Mouse (Mus musculus): ENCODE results near the gene Snx17. TPM values are rescaled to one million over a fixed set of nuclear protein-coding genes. Genes with fewer than 3 reads are reported as not detected.
"Not testable (repeated sequence)": the region's sequence is repeated elsewhere in the genome, so short reads cannot be mapped to it uniquely, and the experiment has no call there.

Snx17 gene
- polyA plus RNA-seq, 1 experiment from 2014 or later: 107 TPM

DNA sequence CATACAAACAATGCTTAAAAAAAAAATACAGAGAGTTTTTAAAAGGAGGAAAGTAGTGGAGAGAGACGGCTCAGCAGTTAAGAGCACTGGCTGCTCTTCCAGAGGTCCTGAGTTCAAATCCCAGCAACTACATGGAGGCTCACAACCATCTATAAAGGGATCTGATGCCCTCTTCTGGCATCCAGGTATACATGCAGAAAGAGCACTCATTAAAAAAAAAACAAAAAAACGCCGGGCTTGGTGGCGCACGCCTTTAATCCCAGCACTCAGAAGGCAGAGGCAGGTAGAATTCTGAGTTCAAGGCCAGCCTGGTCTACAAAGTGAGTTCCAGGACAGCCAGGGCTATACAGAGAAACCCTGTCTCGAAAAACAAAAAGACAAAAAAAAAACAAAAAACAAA, 23.5 kb downstream of the Snx17 start:
- not testable (repeated sequence) for H3K9me3 ChIP-seq (replicated peaks); H3K9ac ChIP-seq; ATAC-seq (replicated peaks; ENCODE audit: insufficient number of reproducible peaks, insufficient read depth, low FRiP score, low read depth); H3K27me3 ChIP-seq; H3K27ac ChIP-seq; H3K4me2 ChIP-seq; H3K36me3 ChIP-seq; H3K4me3 ChIP-seq
- WGBS: 89% methylated on average over 6 of the region's 6 CpGs
- peaks cover 17% of the 10 kb centered on the region for H3K4me1 ChIP-seq (replicated peaks)

DNA sequence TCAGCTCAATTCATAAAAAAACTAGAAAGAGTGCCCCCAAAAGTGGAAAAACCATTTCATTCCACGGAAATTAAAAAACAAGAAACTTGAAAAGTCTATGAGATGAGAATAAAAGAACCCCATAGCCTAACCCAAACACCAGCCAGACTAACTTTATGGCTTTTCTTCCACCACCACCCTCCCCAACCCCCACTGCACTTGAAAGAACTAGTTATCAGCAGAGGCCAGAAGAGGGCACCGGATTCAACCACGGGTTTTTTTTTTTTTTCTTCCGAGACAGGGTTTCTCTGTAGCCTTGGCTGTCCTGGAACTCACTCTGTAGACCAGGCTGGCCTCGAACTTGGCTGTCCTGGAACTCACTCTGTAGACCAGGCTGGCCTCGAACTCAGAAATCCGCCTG, 25.3 kb downstream of the Snx17 start:
- no peak for ATAC-seq (replicated peaks; ENCODE audit: insufficient number of reproducible peaks, insufficient read depth, low FRiP score, low read depth)
- Histone ChIP-seq H3K4me2 (no peak overlapping the region), H3K9ac (no peak overlapping the region), H3K27me3 (no peaks in the 10 kb centered on the region), H3K9me3 (replicated peaks) (no peaks in the 10 kb centered on the region), H3K4me1 (replicated peaks) (peaks cover 17% of the 10 kb centered on the region), H3K4me3 (no peak overlapping the region), H3K36me3 (no peaks in the 10 kb centered on the region), H3K27ac (no peak overlapping the region)
- WGBS: 43% methylated on average over 7 of the region's 7 CpGs

DNA sequence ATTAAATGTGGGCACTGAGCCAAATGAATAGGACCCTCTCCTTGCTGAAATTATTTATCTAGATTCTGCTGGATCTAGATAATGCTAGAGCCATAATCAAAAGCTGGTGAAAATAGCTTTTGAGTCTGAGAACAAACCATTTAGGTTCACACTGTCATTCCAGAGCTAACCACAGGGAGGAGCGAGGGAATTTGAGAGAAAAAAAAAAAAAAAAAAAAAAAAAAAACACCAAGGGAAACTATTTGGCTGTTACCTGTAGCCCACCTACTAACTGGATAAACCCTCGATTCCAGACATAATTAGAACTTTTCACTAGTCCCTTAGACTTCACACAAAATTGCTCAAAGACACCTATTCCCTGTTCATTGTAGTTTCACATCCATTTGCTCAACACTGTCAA, 26.0 kb downstream of the Snx17 start:
- ATAC-seq (replicated peaks; ENCODE audit: insufficient number of reproducible peaks, insufficient read depth, low FRiP score, low read depth): no peak
- no peaks in the 10 kb centered on the region for H3K9me3 ChIP-seq (replicated peaks)
- H3K4me2 ChIP-seq: peak overlapping the region; percentile 80
- 3% methylated on average over 2 of the region's 2 CpGs for WGBS
- no peaks in the 10 kb centered on the region for H3K27me3 ChIP-seq
- no peak overlapping the region; the same call in 1 of the 2 replicates for H3K9ac ChIP-seq
- H3K36me3 ChIP-seq: no peaks in the 10 kb centered on the region
- H3K4me3 ChIP-seq: peak overlapping the region; percentile 97
- H3K4me1 ChIP-seq (replicated peaks): peaks cover 17% of the 10 kb centered on the region
- no peak overlapping the region for H3K27ac ChIP-seq

DNA sequence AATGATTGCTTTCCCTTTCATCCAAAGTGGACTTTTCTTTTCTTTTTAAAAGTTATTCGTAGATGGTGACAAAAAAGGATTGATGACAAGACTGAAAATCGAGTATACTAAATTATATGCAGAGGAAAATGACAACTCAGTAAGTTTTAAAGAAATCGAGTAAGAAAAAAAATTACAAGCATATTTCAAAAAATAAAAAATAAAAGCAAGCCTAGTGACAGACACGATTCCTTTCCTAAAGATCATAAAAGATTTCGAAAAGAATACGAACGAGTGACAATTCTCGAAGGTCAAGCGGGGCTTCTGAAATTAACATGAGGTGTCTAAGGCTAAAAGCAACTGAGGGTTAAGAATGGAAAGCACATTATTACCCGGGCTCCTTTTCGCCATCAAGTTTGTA, 26.4 kb downstream of the Snx17 start:
- WGBS: 1% methylated on average over 11 of the region's 11 CpGs
- no peaks in the 10 kb centered on the region for H3K9me3 ChIP-seq (replicated peaks)
- no peak for ATAC-seq (replicated peaks; ENCODE audit: insufficient number of reproducible peaks, insufficient read depth, low FRiP score, low read depth)

DNA sequence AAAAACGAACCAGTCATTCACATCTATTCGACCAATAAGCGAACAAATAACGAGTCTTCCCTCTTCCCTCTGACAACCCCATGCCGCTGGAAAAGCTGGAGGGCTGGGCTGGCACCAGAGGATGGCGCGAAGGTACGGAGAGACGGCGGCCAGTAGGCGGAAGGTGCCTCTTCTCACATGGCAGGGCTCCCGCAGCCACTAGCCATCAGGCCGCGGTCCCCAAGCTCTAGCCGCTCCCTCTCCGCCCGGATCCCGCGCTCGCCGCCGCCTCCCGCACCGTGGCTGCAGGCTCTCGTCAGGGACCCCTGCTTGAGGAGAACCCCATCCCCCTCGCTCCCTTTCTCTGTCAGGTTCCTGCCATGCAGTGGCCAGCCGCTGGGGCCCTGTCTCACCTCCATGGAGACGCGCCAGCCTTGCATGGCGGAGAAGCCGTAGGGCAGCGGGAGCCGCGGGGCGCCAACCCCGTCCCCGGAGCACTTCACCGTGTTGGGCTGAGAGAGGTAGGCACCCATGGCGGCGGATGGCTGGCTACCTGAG, 27.0 kb downstream of the Snx17 start:
- ATAC-seq (replicated peaks; ENCODE audit: insufficient number of reproducible peaks, insufficient read depth, low FRiP score, low read depth): peak; percentile 58
- under 1% methylated on average over 40 of the region's 40 CpGs for WGBS
- no peaks in the 10 kb centered on the region for H3K9me3 ChIP-seq (replicated peaks)
- H3K36me3 ChIP-seq: no peaks in the 10 kb centered on the region
- peak overlapping the region; percentile 80 for H3K4me2 ChIP-seq
- H3K27ac ChIP-seq: peak overlapping the region; percentile 93
- peak overlapping the region; percentile 96 for H3K9ac ChIP-seq
- H3K4me3 ChIP-seq: peak overlapping the region; percentile 97
- peaks cover 17% of the 10 kb centered on the region for H3K4me1 ChIP-seq (replicated peaks)
- no peaks in the 10 kb centered on the region for H3K27me3 ChIP-seq

More for the DNA sequence above, 26.4 kb downstream of the Snx17 start:
- Histone ChIP-seq H3K9ac (peak overlapping the region; percentile 96), H3K36me3 (no peaks in the 10 kb centered on the region), H3K27me3 (no peaks in the 10 kb centered on the region), H3K4me3 (peak overlapping the region; percentile 97), H3K27ac (peak overlapping the region; percentile 93), H3K4me1 (replicated peaks) (peaks cover 17% of the 10 kb centered on the region), H3K4me2 (peak overlapping the region; percentile 80)

DNA sequence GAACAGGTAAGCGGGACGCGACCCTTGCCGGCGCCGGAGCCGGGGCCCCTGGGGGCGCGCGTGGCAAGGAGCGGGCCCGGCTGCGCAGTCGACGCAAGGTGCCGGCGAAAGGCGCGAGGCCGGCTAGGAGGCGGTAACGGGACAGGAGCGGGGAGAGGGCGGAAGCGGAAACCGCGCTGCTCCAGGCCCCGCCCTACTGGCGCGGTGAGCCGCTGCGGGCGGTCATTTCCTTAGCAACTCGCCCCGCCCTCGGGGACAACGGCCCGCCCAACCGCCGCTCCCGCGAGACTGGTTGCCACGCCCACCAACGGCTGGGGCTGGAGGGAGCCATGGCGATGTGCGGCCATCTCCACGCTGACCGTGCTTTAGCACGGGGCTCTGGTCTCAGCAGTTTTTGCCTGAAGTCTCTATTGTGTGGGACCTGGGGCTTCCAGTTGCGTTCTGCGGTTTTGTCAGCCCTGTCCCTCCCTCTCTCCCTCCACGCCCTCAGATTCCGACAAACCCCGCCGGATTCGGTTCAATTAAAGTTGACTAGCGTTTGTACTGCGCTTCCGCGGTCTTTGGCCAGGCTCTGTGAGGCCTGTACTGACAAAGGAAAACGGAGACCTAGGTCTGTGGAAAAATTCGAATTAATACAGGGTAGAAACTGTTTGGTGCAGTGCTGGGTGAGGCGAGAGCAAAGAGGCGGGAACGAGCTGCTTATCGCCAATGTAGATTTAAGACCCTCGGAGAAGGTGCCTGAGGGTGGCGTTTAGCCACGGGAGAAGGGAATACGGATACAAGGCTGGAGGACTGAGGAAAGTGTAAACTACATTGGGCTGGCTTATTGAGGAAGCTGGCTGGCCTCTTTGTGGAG, 27.6 kb downstream of the Snx17 start, which contains the start of gene Ppm1g:
Gene Ppm1g, minus strand, starts transcription at position 240 of the 856 bp plus-strand sequence.
- peak within 1 kb of the TSS; percentile 93 for H3K27ac ChIP-seq
- H3K9me3 ChIP-seq (replicated peaks): no peaks in the 10 kb centered on the region
- H3K27me3 ChIP-seq: no peaks in the 10 kb centered on the region
- no peaks in the 10 kb centered on the region for H3K36me3 ChIP-seq
- under 1% methylated on average over 70 of the region's 70 CpGs for WGBS
- ATAC-seq (replicated peaks; ENCODE audit: insufficient number of reproducible peaks, insufficient read depth, low FRiP score, low read depth): peak; percentile 97
- peak within 1 kb of the TSS; percentile 97 for H3K4me3 ChIP-seq
- peaks cover 17% of the 10 kb centered on the region for H3K4me1 ChIP-seq (replicated peaks)
- H3K4me2 ChIP-seq: peak within 1 kb of the TSS; percentile 80
- peak within 1 kb of the TSS; percentile 96 for H3K9ac ChIP-seq

DNA sequence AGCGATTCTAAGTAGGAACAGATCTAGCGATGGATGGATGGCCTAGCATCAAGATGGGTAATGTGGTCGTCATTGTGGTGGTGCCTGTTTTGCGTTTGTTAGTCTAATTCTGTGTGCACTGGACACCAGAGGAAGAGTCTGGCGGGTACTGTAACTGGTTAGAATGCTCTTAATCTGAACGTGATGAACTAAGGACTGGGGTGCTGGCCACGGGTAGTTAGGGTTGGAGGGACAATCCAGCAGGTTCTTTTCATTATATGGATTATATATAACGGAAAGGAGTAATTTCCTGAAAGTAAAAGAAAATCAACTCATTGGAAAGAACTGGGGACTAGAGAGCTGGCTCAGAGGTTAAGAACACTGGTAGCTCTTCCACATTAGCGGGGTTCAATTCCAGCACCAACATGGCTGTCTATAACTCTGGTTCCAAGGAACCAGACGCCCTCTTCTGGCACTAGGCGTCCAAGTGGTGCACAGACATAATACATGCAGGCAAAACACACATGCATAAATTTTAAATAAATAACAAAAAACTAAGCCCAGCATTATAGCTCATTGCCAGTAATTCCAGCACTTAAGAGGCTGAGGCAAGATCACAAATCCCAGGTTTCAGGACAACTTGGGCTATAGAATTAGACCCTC, 28.4 kb downstream of the Snx17 start:
- Histone ChIP-seq H3K4me1 (replicated peaks) (peaks cover 17% of the 10 kb centered on the region), H3K4me3 (peak overlapping the region; percentile 97), H3K9me3 (replicated peaks) (no peaks in the 10 kb centered on the region), H3K27ac (peak overlapping the region; percentile 85), H3K27me3 (no peaks in the 10 kb centered on the region), H3K9ac (peak overlapping the region; percentile 96), H3K4me2 (peak overlapping the region; percentile 80), H3K36me3 (no peaks in the 10 kb centered on the region)
- no peak for ATAC-seq (replicated peaks; ENCODE audit: insufficient number of reproducible peaks, insufficient read depth, low FRiP score, low read depth)
- 18% methylated on average over 11 of the region's 11 CpGs for WGBS

DNA sequence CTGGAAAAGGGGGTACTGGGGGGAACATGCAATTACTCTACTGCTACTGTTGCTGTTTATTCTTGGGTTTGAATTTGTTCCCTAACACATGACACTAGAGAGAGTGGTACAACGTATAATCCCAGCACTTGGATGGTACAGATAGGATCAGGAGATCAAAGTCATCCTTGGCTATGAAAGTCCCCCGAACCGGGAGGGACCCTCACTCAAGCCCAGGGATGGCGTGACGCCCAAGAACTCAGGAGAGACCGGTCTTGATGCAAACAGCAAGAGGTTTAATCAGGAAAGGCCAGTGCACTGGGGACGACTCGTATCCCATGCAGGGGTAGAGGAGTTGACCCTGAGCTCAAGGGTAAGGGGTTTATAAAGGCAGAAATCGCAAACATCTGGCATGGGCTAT, 29.7 kb downstream of the Snx17 start:
- no peaks in the 10 kb centered on the region for H3K9me3 ChIP-seq (replicated peaks)
- no peak overlapping the region for H3K9ac ChIP-seq
- no peaks in the 10 kb centered on the region for H3K27me3 ChIP-seq
- 88% methylated on average over 9 of the region's 9 CpGs for WGBS
- no peak for ATAC-seq (replicated peaks; ENCODE audit: insufficient number of reproducible peaks, insufficient read depth, low FRiP score, low read depth)
- no peak overlapping the region for H3K27ac ChIP-seq
- H3K4me1 ChIP-seq (replicated peaks): peaks cover 17% of the 10 kb centered on the region
- no peak overlapping the region for H3K4me2 ChIP-seq
- no peak overlapping the region for H3K4me3 ChIP-seq
- H3K36me3 ChIP-seq: no peaks in the 10 kb centered on the region

DNA sequence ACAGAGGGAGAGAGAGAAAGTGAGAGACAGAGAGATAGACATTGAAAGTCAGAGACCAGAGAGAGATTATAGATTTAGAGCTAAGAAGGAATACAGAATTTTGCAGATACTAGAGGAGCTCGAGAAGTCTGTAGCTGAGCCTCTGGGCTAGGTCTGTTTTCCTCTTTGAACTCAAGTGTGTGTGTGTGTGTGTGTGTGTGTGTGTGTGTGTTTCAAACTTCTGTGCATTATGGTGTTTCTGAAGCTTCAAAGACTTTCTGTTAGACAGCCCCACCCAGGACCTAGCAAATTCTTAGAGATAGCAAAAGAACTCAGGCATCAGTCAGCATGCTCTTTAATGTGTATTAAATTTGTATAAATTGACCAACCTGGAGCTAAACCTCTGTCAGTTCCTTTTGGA, 33.6 kb downstream of the Snx17 start:
- ATAC-seq (replicated peaks; ENCODE audit: insufficient number of reproducible peaks, insufficient read depth, low FRiP score, low read depth): no peak
- WGBS: 68% methylated on average over 1 of the region's 1 CpGs
- Histone ChIP-seq H3K9ac (no peak overlapping the region), H3K4me1 (replicated peaks) (no peaks in the 10 kb centered on the region), H3K36me3 (no peaks in the 10 kb centered on the region), H3K27me3 (no peaks in the 10 kb centered on the region), H3K4me2 (no peak overlapping the region), H3K4me3 (no peak overlapping the region), H3K27ac (no peak overlapping the region), H3K9me3 (replicated peaks) (no peaks in the 10 kb centered on the region)

DNA sequence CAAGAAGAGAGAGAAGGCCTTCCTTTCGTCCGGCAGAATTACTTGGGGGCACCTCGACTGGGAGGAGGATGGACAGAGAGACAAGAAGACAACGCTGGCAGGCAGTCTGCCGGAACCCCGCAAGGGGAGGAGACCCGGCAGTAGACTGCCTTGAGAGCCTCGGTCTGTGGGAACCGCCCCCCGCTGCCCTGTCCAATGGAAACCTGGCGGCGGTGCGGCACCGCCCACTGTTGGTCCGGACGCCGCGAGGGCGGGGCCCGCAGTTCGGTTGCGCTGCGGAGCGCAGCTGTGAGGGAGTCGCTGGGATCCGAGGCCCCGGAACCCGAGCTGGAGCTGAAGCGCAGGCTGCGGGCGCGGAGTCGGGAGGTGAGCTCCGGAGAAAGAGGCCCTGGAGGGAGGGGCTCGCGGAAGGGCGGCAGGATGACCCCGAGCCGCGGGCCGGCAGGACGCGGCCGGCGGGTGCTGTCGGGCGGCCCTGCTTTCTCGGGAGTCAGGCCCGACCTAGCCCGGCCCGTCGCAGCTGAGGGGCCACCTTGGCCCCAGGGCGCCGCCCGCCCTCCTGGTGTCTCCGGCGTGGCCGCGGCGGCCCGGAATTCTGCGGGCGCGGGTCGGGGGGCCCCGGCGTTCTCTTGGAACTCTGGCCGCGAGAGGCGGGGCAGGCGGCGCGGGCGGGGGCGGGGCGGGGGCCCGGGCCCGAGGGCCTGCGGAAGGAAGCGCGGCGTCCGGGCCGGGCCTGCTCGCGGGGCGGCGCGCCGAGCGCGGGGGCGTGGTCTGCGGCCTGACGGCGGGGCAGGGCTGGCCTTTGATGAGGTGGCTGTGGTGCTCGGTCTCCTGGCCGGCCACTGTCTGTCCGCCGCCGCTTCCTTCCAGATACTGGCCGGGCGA, 47.9 kb downstream of the Snx17 start, which contains the start of the genes Nrbp1 and Gm9970:
Gene Nrbp1, plus strand, starts transcription at position 228 of the 885 bp plus-strand sequence.
Gene Gm9970, minus strand, starts transcription at position 596 of the 885 bp plus-strand sequence.
- Histone ChIP-seq H3K4me3 (peak within 1 kb of the TSS; percentile 100), H3K36me3 (peaks cover 23% of the 10 kb centered on the region), H3K27me3 (no peaks in the 10 kb centered on the region), H3K9me3 (replicated peaks) (no peaks in the 10 kb centered on the region), H3K4me2 (peak within 1 kb of the TSS; percentile 88), H3K27ac (peak within 1 kb of the TSS; percentile 100), H3K9ac (peak within 1 kb of the TSS; percentile 100), H3K4me1 (replicated peaks) (peaks cover 12% of the 10 kb centered on the region)
- peak; percentile 98 for ATAC-seq (replicated peaks; ENCODE audit: insufficient number of reproducible peaks, insufficient read depth, low FRiP score, low read depth)
- WGBS: 1% methylated on average over 102 of the region's 103 CpGs

All from heart, embryonic 15.5 days (tissue).